Mouse (Mus musculus): ENCODE results near the gene Tnk2. TPM values are rescaled to one million over a fixed set of nuclear protein-coding genes. Genes with fewer than 3 reads are reported as not detected.
A peak's percentile ranks its signal among the peaks of the same experiment; 100 is the strongest.

Gene Tnk2
- polyA plus RNA-seq, 1 experiment from 2014 or later: 10.6 TPM

- Histone ChIP-seq H3K9me3 (replicated peaks; ENCODE audit: control insufficient read depth, low read length) (no peaks in the 10 kb centered on the region), H3K4me2 (ENCODE audit: low read depth, low read length) (peak overlapping the region; percentile 50), H3K27ac (ENCODE audit: low read length) (peak overlapping the region; percentile 96), H3K4me3 (replicated peaks; ENCODE audit: low read length) (peak overlapping the region; percentile 30), H3K9ac (ENCODE audit: low read length) (peak overlapping the region; percentile 68), H3K36me3 (ENCODE audit: control insufficient read depth, insufficient read depth, low read length) (no peaks in the 10 kb centered on the region), H3K27me3 (ENCODE audit: control insufficient read depth, insufficient read depth, low read length) (no peaks in the 10 kb centered on the region), H3K4me1 (ENCODE audit: control insufficient read depth, insufficient read depth, low read length) (peaks cover 71% of the 10 kb centered on the region)
- ATAC-seq (ENCODE audit: insufficient read depth, low FRiP score): peak; percentile 80
- WGBS: 15% methylated on average over 10 of the region's 10 CpGs
Observed at GRCm38 (mm10) chr16:32660557-32661321, 17.1 kb downstream of the Tnk2 start.

GRCm38 (mm10) chr16:32661493-32661921 is 17.8 kb downstream of the Tnk2 start:
- 40% methylated on average over 10 of the region's 10 CpGs for WGBS
- peak overlapping the region; percentile 50 for H3K4me2 ChIP-seq (ENCODE audit: low read depth, low read length)
- peak overlapping the region; percentile 68 for H3K9ac ChIP-seq (ENCODE audit: low read length)
- no peaks in the 10 kb centered on the region for H3K36me3 ChIP-seq (ENCODE audit: control insufficient read depth, insufficient read depth, low read length)
- peak; percentile 35 for ATAC-seq (ENCODE audit: insufficient read depth, low FRiP score)
- H3K4me1 ChIP-seq (ENCODE audit: control insufficient read depth, insufficient read depth, low read length): peaks cover 71% of the 10 kb centered on the region
- H3K27ac ChIP-seq (ENCODE audit: low read length): peak overlapping the region; percentile 96
- no peaks in the 10 kb centered on the region for H3K9me3 ChIP-seq (replicated peaks; ENCODE audit: control insufficient read depth, low read length)
- H3K4me3 ChIP-seq (replicated peaks; ENCODE audit: low read length): peak overlapping the region; percentile 30
- no peaks in the 10 kb centered on the region for H3K27me3 ChIP-seq (ENCODE audit: control insufficient read depth, insufficient read depth, low read length)

GRCm38 (mm10) chr16:32662372-32662771 is 18.7 kb downstream of the Tnk2 start:
- peak overlapping the region; percentile 30 for H3K4me3 ChIP-seq (replicated peaks; ENCODE audit: low read length)
- no peaks in the 10 kb centered on the region for H3K27me3 ChIP-seq (ENCODE audit: control insufficient read depth, insufficient read depth, low read length)
- 81% methylated on average over 7 of the region's 7 CpGs for WGBS
- peak overlapping the region; percentile 68 for H3K9ac ChIP-seq (ENCODE audit: low read length)
- peak overlapping the region; percentile 50; the same call in 1 of the 2 replicates for H3K4me2 ChIP-seq (ENCODE audit: low read depth, low read length)
- peaks cover 75% of the 10 kb centered on the region for H3K4me1 ChIP-seq (ENCODE audit: control insufficient read depth, insufficient read depth, low read length)
- H3K9me3 ChIP-seq (replicated peaks; ENCODE audit: control insufficient read depth, low read length): no peaks in the 10 kb centered on the region
- H3K27ac ChIP-seq (ENCODE audit: low read length): peak overlapping the region; percentile 96
- ATAC-seq (ENCODE audit: insufficient read depth, low FRiP score): no peak
- H3K36me3 ChIP-seq (ENCODE audit: control insufficient read depth, insufficient read depth, low read length): no peaks in the 10 kb centered on the region

- no peaks in the 10 kb centered on the region for H3K36me3 ChIP-seq (ENCODE audit: control insufficient read depth, insufficient read depth, low read length)
- no peak overlapping the region for H3K4me2 ChIP-seq (ENCODE audit: low read depth, low read length)
- 81% methylated on average over 9 of the region's 9 CpGs for WGBS
- H3K9me3 ChIP-seq (replicated peaks; ENCODE audit: control insufficient read depth, low read length): no peaks in the 10 kb centered on the region
- no peak for ATAC-seq (ENCODE audit: insufficient read depth, low FRiP score)
- no peak overlapping the region for H3K4me3 ChIP-seq (replicated peaks; ENCODE audit: low read length)
- H3K27me3 ChIP-seq (ENCODE audit: control insufficient read depth, insufficient read depth, low read length): no peaks in the 10 kb centered on the region
- no peak overlapping the region; the same call in 1 of the 2 replicates for H3K9ac ChIP-seq (ENCODE audit: low read length)
- peaks cover 77% of the 10 kb centered on the region for H3K4me1 ChIP-seq (ENCODE audit: control insufficient read depth, insufficient read depth, low read length)
- no peak overlapping the region for H3K27ac ChIP-seq (ENCODE audit: low read length)
Observed at GRCm38 (mm10) chr16:32663231-32663858, 19.7 kb downstream of the Tnk2 start.

GRCm38 (mm10) chr16:32664211-32664610 is 20.5 kb downstream of the Tnk2 start:
- no peaks in the 10 kb centered on the region for H3K9me3 ChIP-seq (replicated peaks; ENCODE audit: control insufficient read depth, low read length)
- H3K9ac ChIP-seq (ENCODE audit: low read length): no peak overlapping the region
- H3K4me2 ChIP-seq (ENCODE audit: low read depth, low read length): no peak overlapping the region
- no peaks in the 10 kb centered on the region for H3K36me3 ChIP-seq (ENCODE audit: control insufficient read depth, insufficient read depth, low read length)
- H3K27ac ChIP-seq (ENCODE audit: low read length): no peak overlapping the region
- 77% methylated on average over 2 of the region's 2 CpGs for WGBS
- ATAC-seq (ENCODE audit: insufficient read depth, low FRiP score): no peak
- H3K4me1 ChIP-seq (ENCODE audit: control insufficient read depth, insufficient read depth, low read length): peaks cover 71% of the 10 kb centered on the region
- no peak overlapping the region for H3K4me3 ChIP-seq (replicated peaks; ENCODE audit: low read length)
- no peaks in the 10 kb centered on the region for H3K27me3 ChIP-seq (ENCODE audit: control insufficient read depth, insufficient read depth, low read length)

- Histone ChIP-seq H3K4me2 (ENCODE audit: low read depth, low read length) (no peak overlapping the region), H3K9me3 (replicated peaks; ENCODE audit: control insufficient read depth, low read length) (no peaks in the 10 kb centered on the region), H3K27ac (ENCODE audit: low read length) (peak overlapping the region; percentile 64), H3K27me3 (ENCODE audit: control insufficient read depth, insufficient read depth, low read length) (no peaks in the 10 kb centered on the region), H3K9ac (ENCODE audit: low read length) (0 out of 2 replicates have a peak overlapping the region, but pooled peaks have one; percentile 2), H3K36me3 (ENCODE audit: control insufficient read depth, insufficient read depth, low read length) (0 out of 2 replicates have a peak, but pooled peaks cover 3% of the 10 kb centered on the region), H3K4me3 (replicated peaks; ENCODE audit: low read length) (no peak overlapping the region), H3K4me1 (ENCODE audit: control insufficient read depth, insufficient read depth, low read length) (peaks cover 52% of the 10 kb centered on the region)
- 53% methylated on average over 11 of the region's 11 CpGs for WGBS
- ATAC-seq (ENCODE audit: insufficient read depth, low FRiP score): peak; percentile 29; the same call in 1 of the 2 replicates
Observed at GRCm38 (mm10) chr16:32665851-32666665, 22.4 kb downstream of the Tnk2 start.

- Histone ChIP-seq H3K4me2 (ENCODE audit: low read depth, low read length) (no peak overlapping the region), H3K9me3 (replicated peaks; ENCODE audit: control insufficient read depth, low read length) (no peaks in the 10 kb centered on the region), H3K9ac (ENCODE audit: low read length) (no peak overlapping the region), H3K27ac (ENCODE audit: low read length) (peak overlapping the region; percentile 64), H3K36me3 (ENCODE audit: control insufficient read depth, insufficient read depth, low read length) (peaks cover 8% of the 10 kb centered on the region; the same call in 1 of the 2 replicates), H3K27me3 (ENCODE audit: control insufficient read depth, insufficient read depth, low read length) (no peaks in the 10 kb centered on the region), H3K4me3 (replicated peaks; ENCODE audit: low read length) (no peak overlapping the region), H3K4me1 (ENCODE audit: control insufficient read depth, insufficient read depth, low read length) (peaks cover 44% of the 10 kb centered on the region)
- ATAC-seq (ENCODE audit: insufficient read depth, low FRiP score): no peak
- WGBS: 64% methylated on average over 9 of the region's 9 CpGs
Observed at GRCm38 (mm10) chr16:32666671-32667551, 23.2 kb downstream of the Tnk2 start.

GRCm38 (mm10) chr16:32667552-32667872 is 23.8 kb downstream of the Tnk2 start:
- WGBS: 66% methylated on average over 3 of the region's 3 CpGs
- no peak for ATAC-seq (ENCODE audit: insufficient read depth, low FRiP score)
- Histone ChIP-seq H3K9ac (ENCODE audit: low read length) (0 out of 2 replicates have a peak overlapping the region, but pooled peaks have one; percentile 9), H3K27me3 (ENCODE audit: control insufficient read depth, insufficient read depth, low read length) (no peaks in the 10 kb centered on the region), H3K27ac (ENCODE audit: low read length) (peak overlapping the region; percentile 38; the same call in 1 of the 2 replicates), H3K4me1 (ENCODE audit: control insufficient read depth, insufficient read depth, low read length) (peaks cover 42% of the 10 kb centered on the region), H3K9me3 (replicated peaks; ENCODE audit: control insufficient read depth, low read length) (no peaks in the 10 kb centered on the region), H3K36me3 (ENCODE audit: control insufficient read depth, insufficient read depth, low read length) (peaks cover 8% of the 10 kb centered on the region; the same call in 1 of the 2 replicates), H3K4me2 (ENCODE audit: low read depth, low read length) (no peak overlapping the region), H3K4me3 (replicated peaks; ENCODE audit: low read length) (no peak overlapping the region)
